Mouse (Mus musculus) liver, embryonic 14.5 days (tissue): Measurements from ENCODE around the gene Avp.

ENCODE experiments used
- CTCF ChIP-seq: IDR thresholded peaks from 2 replicates; pipeline ENCODE4 v1.5.1; 2016; ENCODE audit warnings: antibody characterized with exemption, low read depth, control low read depth
- EP300 ChIP-seq: IDR thresholded peaks from 2 replicates; pipeline ENCODE4 v1.6.1; 2016; ENCODE audit warnings: antibody characterized with exemption, low read depth

DNA sequence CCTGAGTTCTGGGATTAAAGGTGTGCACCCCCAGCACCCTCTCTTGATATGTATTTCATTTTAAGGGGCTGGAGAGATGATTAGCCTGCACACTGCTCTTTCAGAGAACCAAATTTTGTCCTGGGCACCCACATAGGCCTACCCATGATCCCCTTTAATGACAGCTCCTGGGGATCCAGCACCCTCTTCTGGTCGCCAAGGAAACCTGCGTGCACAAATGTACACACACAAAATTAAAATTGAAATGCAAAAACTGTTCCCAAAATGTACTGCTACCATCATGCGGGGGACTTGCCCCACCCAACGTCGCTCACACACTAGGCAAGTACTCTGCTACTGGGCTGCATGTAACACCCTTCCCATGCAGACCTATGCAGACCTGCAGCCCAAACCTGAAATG is 7.4 kb downstream of the Avp start:
- peak; percentile 36 for TF ChIP-seq CTCF
- TF ChIP-seq EP300: no peak
